Mouse (Mus musculus) megakaryocyte, embryonic 14.5 days (primary cell): ENCODE data around the gene C3ar1.

Experiments used
- FLI1 ChIP-seq: IDR thresholded peaks from 2 replicates; pipeline ENCODE4 v1.6.1; 2012; ENCODE audit warnings: low read length, inconsistent platforms, mixed read lengths
- GATA1 ChIP-seq: IDR thresholded peaks from 3 replicates; pipeline ENCODE4 v1.6.1; 2012; ENCODE audit warnings: mixed read lengths, low read length, inconsistent platforms, borderline replicate concordance

DNA sequence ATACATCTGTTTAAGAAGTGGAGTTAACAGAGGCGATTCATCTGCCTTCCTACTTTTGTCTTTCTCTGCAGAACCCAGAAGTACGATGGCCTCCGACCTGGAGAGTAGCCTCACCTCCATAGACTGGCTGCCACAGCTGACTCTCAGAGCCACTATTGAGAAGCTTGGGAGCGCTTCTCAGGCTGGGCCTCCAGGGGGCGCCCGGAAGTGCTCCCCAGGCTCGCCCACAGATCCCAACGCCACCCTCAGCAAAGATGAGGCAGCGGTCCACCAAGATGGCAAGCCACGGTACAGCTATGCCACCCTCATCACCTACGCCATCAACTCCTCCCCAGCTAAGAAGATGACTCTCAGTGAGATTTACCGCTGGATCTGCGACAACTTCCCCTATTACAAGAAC, 27.9 kb downstream of the C3ar1 start:
- TF ChIP-seq GATA1 (no peak), FLI1 (no peak)
